Mouse (Mus musculus) c-Kit-positive CD71-negative TER-119-negative erythroid progenitor cells, embryonic 14.5 days (primary cell): Measurements from ENCODE around the gene Myo1e.

Source experiments
- DNase-seq: peaks from one replicate; pipeline ENCODE4 v3.0.0-alpha.2; 2013; ENCODE audit warnings: low read depth

Myo1e gene

DNA sequence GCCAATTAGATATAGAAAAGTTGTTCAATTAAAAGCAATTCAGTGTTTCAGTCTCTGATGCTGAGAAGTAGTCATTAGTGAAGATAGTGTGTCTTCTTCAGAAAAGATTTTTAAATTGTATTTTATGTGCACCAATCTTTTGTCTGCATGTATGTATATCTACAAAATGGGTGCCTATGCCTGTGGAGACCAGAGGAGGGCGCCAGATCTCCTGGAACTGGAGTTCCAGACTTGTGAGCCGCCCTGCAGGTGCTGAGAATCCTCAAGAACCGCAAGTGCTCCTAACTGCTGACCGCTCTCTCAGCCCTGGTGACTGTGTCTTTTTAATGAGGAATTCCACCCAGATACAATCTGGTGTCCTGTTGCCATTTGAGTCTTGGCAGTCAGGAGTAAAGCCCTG lies 76.0 kb downstream of the Myo1e start:
- no peak for DNase-seq

DNA sequence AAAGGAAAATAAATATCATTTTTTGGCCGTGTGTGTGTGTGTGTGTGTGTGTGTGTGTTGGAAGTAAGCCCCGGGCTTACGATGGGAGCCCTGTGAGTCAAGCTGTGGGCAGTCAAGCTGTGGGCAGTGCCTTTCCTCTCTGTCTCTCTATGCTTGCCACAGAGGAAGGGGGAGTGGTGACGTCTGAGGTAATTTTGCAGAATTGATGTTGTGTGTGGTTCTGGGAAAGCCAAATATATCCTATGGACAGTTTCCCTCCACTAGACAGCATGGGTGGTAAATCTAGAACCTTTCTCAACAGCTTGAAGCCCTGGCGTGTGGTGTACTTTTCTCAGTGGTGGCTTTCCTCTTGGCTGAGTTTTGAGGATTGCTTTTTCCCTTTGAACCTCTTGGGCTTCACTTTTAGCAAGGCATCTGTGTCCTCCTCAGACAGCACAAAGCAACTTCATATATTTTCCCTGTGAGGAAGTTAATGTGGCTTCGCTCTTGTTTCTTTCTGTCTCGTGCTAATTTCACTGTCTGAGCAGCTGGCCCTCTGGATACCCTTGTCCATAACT lies 77.5 kb downstream of the Myo1e start:
- DNase-seq: no peak

DNA sequence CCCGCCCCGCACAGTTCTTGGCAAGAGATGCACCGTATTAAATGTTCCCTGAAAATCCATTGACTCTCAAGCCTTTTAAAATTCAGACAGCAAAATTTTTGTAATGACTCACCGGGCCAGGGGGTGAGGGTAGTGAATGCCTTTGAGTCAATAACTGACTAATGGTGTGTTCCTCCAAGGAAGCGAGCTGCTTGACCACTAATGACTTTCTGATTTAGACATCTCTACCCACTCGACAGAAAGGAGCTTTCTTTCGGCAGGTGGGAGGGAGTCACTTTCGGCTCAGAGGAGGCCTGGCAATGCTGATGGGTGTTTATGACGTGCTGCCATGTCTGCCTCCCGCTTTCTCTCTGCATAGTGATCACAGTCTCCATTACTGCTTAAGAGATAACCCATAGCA lies 83.6 kb downstream of the Myo1e start:
- DNase-seq: no peak

DNA sequence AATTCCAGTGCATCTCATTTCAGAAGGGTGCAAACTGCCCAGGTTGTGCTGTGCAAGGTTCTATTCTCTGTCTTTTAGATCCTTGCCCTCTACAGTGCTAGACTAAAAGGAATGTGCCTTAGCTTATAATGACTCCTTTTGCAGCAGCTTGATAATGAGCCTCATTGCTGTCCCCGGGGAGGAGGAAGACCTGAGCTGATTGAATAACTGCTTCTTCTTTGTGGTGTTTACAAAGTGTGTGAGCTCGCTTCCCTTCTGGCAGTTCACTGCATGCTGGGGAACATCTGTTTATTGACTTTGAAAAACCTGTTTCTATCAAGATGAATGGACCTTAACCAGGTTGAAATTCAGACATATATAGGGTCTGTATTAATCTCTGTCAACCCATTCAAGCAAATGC lies 89.8 kb downstream of the Myo1e start:
- DNase-seq: no peak

DNA sequence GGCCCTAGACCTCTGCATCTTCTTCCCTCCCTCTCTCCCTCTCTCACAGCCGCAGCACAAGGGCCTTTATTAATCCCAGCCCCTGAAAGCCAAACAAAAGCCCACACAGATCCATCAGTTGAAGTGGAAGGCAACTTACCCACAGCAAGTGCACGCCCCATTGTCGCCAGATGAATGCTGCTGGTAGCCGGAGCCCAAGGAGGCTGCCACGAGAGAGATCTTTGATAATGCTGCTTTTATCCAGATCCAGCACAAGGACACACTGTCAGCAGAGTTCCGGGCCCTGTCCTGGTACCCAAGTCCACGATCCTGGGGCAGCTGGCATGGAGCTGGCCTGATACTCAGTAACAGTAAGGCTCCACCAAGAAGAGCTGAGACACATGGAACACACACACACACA lies 91.1 kb downstream of the Myo1e start:
- no peak for DNase-seq

DNA sequence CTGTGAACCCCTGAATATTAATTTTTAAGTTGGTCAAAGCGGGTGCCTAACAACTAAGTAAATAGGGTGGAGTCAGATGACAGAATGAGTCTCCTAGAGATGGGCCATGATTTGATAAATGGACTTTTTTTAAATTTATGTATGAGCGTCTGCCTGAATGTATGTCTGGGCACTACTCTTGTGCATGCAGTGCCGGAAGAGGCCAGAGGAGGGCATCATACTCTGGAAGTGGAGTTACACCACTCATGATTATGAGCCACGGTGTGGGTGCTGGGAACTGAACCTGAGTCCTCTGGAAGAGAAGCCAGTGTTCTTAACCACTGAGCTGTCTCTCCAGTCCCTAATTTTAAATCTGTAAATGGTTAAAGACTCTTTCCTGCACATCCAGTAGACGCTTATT lies 93.6 kb downstream of the Myo1e start:
- DNase-seq: no peak

DNA sequence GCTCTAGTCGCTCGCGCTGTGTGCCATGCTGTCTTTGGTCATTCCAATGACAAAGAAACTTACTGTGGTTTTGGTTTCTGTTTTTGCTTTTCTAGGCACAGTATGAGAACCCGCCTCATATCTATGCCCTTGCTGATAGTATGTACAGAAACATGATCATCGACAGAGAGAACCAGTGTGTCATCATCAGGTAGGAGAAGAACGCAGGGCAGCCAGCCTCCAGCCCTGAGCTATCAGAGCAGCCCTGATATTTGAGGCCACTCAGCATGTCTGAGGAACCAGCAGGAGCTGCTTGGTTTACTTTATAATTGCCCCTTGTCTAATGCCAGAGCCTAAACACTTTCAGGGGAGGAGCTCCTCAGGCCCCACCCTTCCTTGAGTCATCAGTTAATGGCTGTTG lies 94.4 kb downstream of the Myo1e start:
- DNase-seq: no peak

- DNase-seq: no peak
Measured at GRCm38 (mm10) chr9:70304901-70305300, 97.8 kb downstream of the Myo1e start.

DNA sequence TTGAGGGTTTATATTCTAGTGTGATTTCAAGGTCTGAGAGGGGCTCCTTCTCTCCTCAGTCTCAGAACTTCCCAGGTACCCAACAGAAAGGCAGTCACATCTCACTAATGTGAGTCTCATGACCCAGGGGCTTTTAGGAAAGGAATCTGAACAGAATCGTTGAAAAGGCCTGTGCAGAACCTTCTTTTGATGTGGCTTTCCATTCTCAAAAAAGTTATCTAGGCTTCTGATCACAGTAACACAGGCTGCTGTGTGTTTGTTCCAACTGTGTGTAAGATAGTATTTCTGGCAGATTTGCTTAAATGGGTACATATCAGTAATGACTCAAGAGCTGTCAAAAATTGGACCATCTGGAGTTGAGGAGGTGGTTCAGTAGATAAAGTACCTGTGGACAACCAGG lies 102.9 kb downstream of the Myo1e start:
- DNase-seq: no peak

- no peak for DNase-seq
Measured at GRCm38 (mm10) chr9:70314019-70314418, 106.9 kb downstream of the Myo1e start.

GRCm38 (mm10) chr9:70315130-70315529 lies 108.0 kb downstream of the Myo1e start:
- DNase-seq: no peak

GRCm38 (mm10) chr9:70318601-70319000 lies 111.5 kb downstream of the Myo1e start:
- DNase-seq: no peak

DNA sequence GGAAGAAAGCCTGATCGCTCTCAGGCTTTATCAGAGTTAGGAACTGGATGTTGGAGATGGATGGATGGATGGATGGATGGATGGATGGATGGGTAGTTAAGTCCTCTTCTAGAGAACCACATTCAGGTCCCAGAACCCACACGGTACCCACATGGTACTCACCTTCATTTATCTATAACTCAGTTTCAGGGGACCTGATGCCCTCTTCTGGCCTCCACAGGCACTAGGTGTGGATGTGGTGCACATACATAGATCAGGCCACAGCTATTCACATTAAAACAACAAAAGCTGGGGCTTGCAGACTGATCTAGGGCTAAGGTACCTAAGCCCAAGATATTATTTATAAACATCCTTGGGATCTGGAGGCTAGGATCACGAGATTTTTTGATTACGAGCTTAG lies 117.2 kb downstream of the Myo1e start:
- no peak for DNase-seq

GRCm38 (mm10) chr9:70325880-70326595 lies 118.9 kb downstream of the Myo1e start:
- no peak for DNase-seq

- DNase-seq: no peak
Measured at GRCm38 (mm10) chr9:70328193-70328841, 121.2 kb downstream of the Myo1e start.

DNA sequence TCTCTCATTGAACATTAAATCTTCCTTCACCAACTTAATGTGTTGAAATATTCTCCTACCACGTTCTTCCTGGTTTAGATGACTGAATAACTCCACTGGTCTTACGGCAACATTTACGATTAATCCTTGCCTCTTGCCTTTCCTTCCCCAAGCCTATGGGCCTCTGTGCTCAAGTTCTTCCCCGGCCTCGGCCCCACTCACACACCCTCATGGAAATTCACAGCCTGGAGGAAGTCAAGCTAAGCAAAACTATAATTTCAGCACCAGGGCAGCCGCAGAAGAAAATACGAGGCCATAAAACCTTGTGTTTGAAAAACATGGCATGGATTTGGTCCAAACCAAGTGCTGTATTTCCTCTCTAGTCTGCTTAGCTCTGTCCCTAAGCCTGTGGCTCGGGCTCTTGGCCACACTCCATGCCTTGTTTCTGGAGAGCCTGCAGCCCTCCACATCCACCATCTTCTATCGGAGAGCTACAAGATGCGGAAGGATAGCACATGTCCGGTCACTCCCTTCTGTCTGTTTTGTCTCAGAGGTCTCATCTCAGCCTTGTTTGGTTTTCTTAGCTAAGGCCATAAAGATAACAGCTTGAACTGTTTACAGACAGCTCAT lies 124.7 kb downstream of the Myo1e start:
- DNase-seq: no peak

- DNase-seq: no peak
Measured at GRCm38 (mm10) chr9:70338391-70338790, 131.2 kb downstream of the Myo1e start.

GRCm38 (mm10) chr9:70338894-70339293 lies 131.7 kb downstream of the Myo1e start:
- no peak for DNase-seq

GRCm38 (mm10) chr9:70349274-70349673 lies 142.1 kb downstream of the Myo1e start:
- no peak for DNase-seq

GRCm38 (mm10) chr9:70351570-70352277 lies 144.6 kb downstream of the Myo1e start:
- DNase-seq: no peak

DNA sequence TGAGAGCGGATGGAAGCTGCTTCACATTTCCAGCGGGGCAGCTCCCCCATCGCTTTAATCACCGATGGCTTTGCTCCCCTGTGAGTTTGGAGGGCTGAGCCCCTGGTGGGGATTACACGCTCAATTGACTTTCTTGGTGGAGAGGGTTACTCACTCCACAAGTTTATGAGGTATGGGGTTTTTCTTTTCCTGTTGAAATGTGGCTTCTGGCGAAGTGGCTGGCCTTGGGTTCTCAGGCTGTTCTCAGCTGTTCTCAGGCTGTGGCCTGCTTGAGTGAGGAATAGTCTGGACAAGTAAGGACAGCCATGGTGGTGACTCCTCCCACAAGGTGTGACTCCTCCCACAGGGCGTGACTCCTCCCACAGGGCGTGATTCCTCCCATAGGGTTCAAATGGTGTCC lies 149.1 kb downstream of the Myo1e start:
- no peak for DNase-seq

DNA sequence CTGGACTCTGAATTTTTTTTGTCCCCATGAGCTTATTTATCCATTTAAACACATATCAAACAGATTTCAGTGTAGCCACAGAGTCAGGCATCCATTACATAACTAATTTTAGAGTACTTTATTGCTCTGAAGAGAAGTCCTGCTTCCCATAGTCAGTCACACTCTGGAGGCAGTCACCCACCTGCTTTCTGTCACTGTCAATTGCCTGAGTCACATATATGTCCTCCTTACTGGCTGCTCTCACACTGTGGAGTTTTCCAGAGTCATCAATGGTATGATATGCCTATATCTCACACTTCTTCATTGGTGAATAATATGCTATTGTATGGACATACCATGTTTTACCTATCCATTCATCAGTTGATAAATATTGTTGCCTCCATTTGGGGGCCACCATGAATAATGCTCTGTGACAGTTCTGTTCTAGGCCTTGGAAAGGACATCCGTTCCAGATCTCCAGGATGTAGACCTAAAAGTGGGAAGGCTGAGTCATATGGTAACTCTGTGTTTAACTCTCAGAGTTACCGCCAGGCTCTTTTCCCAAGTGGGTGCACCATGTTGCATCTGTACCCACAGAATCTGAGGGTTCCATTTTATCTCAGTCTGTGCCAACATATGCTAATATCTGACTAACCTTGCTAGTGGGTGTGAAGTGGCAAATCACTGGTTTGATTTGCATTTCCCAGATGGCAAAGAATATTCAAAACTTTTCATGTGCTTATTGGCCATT lies 152.4 kb downstream of the Myo1e start:
- no peak for DNase-seq
